Mouse (Mus musculus): ENCODE data around the gene Ccdc81.

Gene Ccdc81

DNA sequence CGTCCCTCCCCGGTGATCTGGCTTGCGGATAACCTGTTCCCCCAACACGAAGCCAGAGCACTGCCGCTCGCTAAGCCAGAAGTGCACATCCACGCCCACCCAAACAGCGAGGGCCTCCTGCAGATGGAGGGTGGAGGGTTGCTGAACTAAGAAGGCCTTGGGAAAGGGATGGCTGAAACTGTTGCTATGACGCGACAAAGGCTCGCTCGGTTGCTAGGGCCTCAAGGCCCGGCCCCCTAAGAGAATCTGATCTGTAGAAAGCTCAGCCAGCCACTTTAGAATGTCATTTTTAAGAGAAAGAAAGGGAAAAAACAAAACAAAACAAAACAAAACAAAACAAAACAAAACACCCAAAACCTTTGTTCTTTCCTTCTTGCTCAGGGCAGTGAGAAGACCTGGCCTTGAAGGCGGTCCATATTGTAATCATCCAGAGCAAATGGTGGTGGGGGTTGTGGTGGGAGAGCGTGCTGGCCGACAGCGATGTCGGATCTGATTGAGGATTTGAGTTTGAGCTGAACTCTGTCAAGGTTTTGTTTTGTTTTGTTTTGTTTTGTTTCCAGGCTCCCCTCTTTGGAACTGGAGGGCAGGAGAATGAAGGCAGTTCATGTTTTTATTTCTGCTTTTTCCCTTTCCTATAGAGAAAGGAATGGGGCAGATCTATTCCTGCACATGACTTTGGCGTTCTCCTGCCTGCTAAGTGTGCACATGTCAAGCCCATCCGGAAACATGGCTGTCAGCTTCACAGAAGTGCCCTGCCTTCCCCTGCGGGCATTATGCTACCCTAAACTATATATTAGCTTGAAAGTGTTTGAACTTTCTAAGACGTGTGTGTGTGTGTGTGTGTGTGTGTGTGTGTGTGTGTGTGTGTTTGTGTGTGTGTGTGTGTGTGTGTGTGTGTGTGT is at the start of gene Ccdc81:
Ccdc81 (minus strand) TSS at position 188 of the 902 bp plus-strand sequence.
- CTCF ChIA-PET: no interaction called here

DNA sequence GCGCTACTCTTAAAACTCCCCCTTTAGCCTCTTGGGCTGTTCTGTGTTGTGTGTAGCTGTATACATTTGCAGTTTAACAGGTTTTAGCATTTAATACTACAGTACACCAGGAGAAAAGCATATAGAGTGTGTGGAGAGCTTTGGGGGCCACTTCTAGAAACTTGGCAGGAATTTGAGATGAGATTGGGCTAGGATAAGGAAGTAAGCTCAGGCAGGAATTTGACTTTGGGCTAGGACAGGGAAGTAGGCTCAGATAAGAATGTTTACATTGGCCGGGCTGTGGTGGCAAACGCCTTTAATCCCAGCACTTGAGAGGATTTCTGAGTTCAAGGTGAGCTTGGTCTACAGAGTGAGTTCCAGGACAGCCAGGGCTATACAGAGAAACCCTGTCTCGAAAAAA is 46.0 kb upstream of the Ccdc81 start:
- CTCF ChIA-PET: interaction anchor here (0.5 to 0.7 kb wide), 2 partner anchors 9 to 194 kb away, joined by 3 to 14 read pairs; no protein-coding TSS in a partner anchor

DNA sequence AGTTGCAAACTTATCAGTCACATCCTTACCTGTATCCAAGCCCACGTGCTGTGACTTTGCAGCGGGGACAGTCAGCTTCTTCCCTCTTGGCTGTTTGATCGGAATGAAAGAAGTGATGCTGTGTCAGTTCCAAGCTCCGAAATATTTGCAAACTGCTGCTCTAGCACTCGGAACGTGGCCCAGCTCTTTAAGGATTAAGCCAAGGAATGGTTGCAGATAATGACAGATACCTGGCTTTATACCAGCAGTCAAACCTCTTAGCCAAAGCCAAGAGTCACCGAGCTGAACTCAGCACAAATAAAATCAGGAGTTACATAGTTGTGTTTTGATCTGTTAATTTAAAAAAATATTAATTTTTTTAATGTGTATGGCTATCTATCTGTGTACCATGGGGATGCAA is 44.6 kb upstream of the Ccdc81 start:
- CTCF ChIA-PET: no interaction called here

DNA sequence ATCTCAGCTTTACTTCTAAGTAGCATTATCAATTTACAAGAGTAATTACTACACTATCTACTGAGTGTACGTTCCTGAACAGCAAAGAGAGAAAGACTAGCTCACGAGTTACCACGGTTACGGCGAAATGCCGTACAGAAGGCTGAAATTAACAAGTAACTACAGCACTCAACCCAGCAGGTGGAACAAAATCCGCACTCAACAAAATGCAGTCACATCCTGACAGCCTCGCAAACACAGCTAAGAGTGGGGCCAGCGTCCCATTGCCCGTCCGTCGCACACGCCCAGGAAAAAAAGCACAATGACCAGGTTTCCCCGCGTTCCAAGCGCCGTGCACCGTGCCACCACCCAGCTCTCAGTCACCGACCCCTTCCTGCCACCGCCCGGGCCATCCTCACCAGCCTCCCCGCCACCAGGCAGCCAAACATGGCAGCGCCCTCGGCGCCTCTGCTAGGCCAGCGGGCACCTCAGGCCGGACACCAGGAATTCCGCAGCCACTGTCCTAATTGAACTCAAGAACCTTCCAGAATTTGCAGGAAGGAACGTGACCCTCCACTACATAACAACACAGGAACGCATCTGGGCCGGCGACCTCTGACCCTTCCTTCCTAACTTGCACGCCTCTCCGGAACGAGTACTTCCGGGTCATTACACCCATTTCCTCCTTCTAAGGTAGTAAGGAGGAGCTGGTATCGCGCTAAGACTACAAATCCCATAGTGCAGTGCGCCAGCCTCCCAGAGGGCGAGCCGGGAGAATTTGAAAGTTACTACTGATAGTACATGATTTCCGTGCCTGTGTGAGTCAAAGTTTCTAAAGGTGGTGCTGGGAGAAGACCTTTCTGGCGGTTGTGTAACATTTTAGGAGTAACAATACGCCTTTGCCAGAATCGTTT is 37.4 kb upstream of the Ccdc81 start, which contains the start of gene Hikeshi:
Hikeshi (minus strand) TSS at position 634 of the 893 bp plus-strand sequence.
- CTCF ChIA-PET: interaction anchor here (0.6 kb wide), 1 partner anchor 8 kb away, joined by 14 read pairs; no protein-coding TSS in a partner anchor

DNA sequence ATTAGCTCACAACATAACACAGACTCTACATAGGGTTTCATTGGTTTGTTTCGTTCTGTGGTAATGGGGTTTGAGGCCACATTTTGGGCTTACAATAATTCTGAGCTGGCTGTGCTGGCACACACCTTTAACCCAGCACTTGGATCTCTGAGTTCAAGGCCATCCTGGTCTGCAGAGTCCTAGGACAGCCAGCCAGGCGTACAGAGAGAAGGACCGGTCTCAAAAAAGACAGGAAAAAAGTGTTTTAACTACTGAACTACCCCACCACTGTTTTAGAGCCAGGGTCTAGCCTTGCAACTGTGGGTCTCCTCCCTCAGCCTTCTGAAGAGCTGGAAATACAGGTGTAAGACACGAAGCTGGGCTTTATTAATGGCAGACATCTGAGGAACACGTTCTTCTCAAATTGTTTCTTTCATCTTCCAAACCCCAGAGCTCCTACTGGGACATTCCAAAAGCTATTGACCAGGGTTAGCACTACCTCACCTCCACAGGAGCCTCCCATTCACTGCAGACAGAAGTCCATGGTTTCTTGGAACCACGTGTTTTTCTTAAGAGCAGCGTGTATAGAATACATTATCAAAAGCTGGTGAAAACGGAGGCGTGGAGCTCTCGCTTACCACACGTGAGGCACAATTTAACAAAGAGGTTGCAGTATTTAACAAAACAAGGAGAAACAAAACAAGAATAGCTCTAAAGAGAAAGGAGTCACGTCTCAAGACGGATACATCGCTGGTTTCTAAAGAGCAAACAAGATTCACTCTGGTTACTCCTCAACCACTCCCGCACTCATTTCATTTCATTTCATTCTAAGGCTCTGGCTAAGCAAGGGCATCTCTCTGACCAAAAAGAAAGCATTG is 36.3 kb upstream of the Ccdc81 start:
- CTCF ChIA-PET: interaction anchor here (0.5 to 0.6 kb wide), 2 partner anchors 9 to 40 kb away, joined by 9 to 14 read pairs; no protein-coding TSS in a partner anchor

DNA sequence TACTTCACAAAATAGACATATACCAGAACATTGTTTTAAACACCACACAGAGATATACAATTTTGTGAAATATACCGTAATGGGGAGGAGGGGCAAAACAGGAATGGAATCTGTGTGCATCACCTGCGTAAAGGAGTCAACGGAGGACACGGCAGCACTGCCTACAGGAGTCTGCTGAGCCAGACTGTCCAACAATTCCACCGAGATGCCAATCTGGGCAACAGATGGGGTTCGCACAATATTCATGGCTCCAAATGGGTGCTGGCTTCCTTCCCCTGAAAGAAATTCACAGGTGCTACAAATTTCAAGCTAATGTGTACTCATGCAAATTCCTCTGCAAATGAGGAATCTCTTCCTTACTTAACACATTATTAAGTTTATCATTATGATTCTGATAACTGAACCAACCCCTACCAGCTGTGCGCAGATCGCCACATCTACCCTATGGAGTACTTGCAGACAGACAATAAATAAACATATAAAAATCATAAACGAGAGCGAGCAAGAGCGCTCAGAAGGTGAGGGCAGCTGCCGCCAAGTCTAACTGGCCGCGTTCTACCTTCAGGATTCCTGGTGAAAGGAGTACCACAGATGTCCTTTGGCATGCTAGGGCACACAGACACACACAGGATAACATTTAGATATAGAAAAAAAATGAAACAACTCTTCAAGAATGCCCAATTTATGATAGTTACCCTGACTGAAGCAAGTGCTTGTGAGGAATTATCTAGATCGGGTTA is 20.2 kb upstream of the Ccdc81 start:
- CTCF ChIA-PET: no interaction called here

DNA sequence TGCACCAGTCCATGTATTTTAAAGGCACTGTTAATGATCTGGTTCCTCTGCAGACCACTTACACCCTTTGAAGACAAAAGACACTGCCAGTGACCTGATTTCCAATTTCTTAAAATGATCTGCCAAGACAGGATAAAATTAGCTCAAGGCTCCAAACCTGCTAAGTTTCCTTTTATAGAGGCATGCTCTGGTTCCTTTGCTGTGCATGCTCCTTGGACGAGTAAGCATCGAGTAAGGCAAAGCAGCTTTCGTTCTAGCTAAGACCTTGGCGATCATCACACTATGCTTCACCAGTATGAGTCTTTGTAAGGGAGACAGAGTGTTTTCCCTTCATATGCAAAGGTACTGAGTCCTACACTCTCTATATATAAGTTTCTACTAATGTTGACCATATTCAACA is 14.3 kb upstream of the Ccdc81 start:
- CTCF ChIA-PET: no interaction called here

DNA sequence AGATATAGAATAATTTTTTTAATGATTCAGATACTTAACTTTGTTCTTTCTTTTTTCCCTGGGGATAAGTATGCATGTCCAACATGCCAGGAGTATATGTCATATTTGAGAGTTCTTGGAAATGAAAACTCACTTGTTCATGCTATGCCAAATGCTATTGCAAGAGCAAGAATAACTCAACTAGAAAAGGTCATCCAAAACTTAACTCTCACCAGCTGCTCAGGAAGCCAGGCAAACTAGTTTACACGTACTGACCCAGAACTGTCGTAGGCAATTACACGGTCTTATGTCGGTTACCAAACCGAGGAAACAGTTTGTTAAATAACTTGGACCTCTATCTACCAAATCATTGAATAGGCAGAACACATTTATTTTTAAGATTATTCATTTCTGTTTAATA is 13.3 kb upstream of the Ccdc81 start:
- CTCF ChIA-PET: interaction anchor here (0.8 kb wide), 1 partner anchor 21 kb away, joined by 3 read pairs; no protein-coding TSS in a partner anchor

DNA sequence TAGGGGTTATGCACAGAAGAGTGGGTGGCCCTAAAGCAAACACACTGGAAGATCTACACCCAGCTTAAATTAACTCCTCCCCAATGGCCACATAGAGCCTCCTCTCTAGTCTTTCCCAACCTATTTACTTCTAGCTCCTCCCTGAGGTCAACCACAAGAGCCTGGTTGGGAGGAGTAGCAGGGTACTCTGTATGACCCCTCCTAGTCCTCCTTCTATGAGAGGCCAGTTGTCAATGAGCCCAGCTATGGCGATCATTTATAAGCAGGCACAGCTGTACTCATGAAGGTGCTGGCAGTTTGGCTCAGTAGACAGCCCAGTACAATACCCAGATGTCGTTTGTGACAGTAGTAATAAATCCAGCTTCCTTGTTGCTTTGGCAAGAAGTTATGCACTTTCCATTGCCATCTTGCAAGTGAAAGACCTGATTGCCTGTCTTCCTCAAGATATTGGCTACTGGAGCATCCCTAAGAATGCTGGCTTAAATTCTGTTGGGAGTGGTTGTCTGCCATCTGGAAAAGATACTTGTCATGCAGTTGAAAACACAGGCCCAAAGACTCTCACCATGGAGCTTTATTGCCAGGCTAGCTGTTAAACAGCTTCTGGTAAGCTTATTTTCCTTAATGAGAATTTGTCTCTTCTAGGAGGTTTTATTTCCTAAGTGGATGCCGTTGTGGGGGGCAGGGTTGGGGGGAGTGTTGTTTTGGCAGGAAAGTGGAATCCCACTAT is 10.2 kb upstream of the Ccdc81 start:
- CTCF ChIA-PET: interaction anchor here (0.6 kb wide), 1 partner anchor 183 kb away, joined by 5 read pairs; no protein-coding TSS in a partner anchor

DNA sequence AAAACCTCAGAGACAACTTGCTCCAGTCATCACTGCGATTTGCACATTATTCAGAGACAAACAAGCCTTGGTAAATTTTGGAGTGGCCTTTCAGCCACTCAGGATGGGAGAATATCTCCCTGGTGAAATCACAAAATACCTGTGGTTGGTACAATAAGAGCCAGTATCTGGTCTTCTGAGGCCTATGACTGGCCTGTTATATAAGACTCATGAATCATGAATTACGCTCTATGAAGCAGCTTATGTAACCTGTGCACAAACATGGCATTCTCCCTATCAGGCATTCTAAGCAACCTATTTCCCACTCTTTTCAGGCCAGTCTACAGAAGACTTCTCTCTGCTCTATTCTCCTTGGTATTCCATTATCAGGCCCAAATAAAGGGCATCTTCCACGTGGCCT is 8.9 kb upstream of the Ccdc81 start:
- CTCF ChIA-PET: no interaction called here

DNA sequence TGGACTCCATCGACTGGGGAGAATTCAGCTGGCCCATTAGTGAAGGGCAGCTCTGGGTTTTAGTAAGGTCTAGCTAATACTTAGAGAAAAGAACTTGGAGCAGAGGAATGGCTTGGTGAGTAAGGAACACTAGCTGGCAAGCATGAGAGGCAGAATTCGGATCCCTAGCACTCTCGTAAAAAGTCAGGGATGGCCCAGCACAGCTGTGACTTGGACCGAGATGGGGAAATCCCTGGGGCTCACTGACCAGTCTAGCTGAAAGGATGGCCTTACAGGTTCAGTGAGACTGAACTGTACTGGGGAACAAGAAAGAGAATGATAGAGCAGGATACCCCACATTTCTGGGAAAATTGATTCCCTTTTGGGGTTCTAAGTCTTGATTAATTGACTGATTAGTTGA is 6.3 kb upstream of the Ccdc81 start:
- CTCF ChIA-PET: no interaction called here

DNA sequence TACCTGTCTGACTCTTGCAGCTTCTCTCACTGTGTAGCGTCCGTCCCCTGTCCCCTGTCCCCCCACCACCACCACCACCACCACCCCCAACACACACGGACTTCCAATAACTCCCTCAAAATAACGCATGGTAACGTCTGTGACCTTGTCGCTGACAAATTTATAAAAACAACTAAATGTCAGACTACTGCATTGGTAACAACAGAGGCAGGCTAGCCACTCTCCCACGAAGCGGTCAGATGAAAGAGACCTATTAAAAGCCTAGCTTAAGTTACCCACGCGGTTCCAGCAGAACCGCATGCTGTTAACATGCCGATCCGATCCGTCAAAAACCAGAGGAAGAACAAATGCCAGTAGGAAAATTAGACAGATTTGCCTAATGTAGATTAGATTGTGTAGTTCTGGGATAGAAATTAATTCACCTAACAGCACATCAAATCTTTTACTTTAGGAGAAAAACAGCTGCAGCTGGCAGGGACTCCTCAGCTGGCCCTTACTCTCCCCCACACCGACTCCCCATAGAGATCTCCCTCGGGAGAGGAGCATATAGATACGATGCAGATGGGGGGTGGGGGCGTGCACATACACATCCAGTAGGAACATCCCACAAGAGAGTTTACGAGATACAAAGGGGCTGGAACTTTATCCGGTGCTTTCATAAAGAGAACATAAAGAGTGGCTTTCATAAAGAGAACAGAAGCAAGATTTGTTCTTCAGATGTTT is 5.6 kb upstream of the Ccdc81 start:
- CTCF ChIA-PET: interaction anchor here (0.7 kb wide), 1 partner anchor 66 kb away, joined by 4 read pairs; no protein-coding TSS in a partner anchor

DNA sequence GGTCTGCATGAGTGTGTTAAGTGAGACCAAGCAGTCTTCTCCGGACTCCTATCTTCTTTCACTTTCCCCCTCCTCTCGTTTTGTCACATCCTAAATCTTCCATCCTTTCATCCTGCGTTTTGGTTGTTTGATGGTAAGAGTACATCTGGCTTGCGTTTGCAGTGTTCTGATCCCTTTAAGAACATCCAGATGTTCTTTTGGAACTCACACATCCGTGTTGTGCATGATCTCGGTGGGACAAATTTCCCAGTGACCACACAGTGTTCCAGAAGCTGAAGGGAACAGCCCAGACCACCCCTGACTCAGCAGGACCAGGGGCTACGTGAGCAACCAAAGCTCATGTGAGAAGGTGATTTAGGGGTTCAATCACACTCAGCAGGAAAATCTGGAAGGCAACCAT is 5.0 kb upstream of the Ccdc81 start:
- CTCF ChIA-PET: no interaction called here

DNA sequence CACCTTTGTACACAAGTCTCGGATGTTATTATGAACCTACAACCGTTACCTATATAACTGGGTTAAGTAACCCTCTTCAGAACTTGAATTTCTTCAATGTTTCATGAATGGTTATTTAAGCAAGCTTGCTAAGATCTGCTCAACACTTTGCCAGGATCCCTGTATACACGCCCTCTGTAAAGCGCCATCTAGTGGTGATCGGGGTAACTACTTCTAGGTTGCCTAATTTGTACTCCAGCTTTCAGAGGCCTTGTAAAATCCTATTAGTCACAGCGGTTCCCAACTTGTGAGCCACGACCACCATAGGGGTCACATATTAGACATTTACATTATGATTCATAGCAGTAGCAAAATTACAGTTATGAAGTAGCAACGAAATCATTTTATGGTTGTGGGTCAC is 4.5 kb upstream of the Ccdc81 start:
- CTCF ChIA-PET: no interaction called here

DNA sequence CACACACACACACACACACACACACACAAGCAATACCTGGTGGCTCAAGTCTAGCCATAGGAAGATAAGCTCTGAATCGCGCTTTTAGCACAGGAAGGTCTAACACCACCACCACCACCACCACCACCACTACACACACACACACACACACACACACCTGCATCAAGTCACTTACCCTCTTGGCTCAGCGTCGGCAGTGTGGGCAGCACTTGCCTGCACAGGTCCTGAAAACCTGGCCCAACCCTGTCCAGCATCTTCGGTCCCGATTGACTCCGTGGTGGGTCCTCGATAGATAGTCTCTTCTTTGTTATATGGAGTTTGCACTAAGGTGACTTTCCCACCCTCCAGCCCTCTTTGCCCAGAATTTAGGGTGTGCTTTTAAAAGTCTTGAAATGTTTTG is 422 bp downstream of the Ccdc81 start:
- CTCF ChIA-PET: no interaction called here

DNA sequence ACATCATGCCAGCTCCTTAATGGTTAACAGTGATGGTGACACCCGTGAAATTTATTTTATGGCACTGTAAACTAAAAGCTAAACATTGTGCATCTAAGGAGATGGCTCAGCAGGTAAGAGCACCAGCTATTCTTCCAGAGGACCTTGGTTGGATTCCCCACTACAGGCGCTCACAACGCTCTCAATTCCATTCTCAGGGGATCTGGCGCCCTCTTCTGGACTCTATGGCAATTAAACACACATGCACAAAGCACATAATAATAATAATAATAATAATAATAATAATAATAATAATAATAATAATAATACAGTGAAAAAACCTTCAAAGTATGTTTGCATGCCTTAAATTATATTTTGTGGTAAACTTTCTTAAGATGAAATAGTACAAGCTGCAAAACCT is 11.6 kb downstream of the Ccdc81 start:
- CTCF ChIA-PET: no interaction called here

DNA sequence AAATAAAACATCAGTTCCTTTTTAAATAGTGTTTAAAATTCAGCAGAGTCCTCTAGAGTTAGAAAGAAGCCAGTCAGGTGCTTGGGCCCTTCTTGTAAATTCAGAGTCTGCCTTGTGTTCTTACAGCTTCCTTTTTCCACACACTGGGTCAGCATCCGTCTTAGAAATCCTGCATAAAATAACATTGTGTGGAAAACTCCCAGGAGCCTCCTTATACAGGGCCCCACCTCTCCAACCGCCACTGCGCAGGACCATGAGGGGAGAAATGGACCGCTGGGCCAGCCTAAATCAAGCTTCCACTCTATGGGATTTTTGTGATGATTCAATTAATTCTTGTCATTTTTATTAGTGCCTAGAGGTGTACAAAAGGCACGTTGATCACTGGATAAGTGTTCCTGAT is 12.0 kb downstream of the Ccdc81 start:
- CTCF ChIA-PET: no interaction called here

DNA sequence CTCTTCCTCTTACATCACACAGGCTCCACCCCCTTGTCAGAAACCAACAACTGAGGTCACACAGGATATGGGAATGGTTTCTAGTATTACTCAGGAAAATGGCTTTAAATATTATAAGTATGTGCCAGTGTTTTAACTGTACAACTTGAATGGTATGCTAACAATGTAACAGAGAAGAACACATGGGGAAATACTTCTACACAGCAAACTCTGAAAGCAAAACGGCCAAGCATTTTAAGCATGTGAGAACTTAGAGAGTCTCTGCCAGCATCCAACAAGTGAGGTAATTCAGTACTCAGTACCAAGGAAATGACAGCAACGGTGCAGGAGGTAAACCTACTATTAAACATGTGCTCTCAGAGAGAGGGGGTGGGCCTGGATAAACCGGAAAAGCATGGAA is 18.9 kb downstream of the Ccdc81 start:
- CTCF ChIA-PET: no interaction called here

DNA sequence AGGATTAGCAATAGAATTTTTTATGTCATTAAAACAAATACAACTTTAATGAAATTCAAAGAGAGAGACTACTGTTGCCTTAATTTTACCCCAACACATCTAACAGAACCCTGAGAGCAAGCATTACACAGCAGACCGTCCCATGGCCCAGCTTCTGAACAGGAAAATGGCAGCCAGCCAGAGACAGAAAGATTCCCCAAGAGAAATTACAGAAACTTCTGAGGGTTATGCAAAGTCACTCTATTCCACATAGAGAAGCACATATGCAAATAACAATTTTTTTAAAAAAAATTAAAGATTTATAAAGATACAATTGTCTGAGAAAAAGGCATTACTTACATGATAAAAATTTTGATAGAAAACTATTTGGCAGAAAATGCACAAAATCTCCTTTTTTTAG is 23.7 kb downstream of the Ccdc81 start:
- CTCF ChIA-PET: no interaction called here

All from spleen, embryonic (tissue).